Mouse (Mus musculus): ENCODE data around the gene Pank2.
"Not testable (repeated sequence)": the region's sequence is repeated elsewhere in the genome, so short reads cannot be mapped to it uniquely, and the experiment has no call there.

DNA sequence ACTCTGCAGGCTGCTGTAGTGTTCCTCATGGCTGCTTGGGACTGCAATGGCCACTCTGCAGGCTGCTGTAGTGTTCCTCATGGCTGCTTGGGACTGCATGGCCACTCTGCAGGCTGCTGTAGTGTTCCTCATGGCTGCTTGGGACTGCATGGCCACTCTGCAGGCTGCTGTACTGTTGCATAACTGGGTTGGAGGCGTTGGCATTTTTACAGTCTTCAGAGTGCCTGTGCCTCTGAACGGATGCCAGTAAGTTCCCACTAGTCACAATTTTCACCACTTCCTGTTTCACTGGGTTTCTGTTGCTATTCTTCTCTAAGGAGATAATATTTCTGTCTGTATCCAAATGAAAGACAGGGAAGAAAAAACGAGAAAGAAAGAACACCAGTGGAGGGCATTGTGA lies 58.9 kb downstream of the Pank2 start:
- not testable (repeated sequence) for TF ChIP-seq GATA1, TAL1 (IDR thresholded peaks at IDR 0.05; ENCODE audit: low read length)

Measured in erythroblast, embryonic 14.5 days (primary cell).